Mouse (Mus musculus): Measurements from ENCODE around the gene Ivl. TPM values are rescaled to one million over a fixed set of nuclear protein-coding genes. Genes with fewer than 3 reads are reported as not detected.

The Ivl gene
- total RNA-seq (2015; ENCODE audit: low replicate concordance) (1.0 TPM in 1 of 2 replicates, not detected in the other), total RNA-seq (2017; ENCODE audit: low replicate concordance) (0.56 TPM in 1 of 2 replicates, not detected in the other)

- ATAC-seq (replicated peaks; ENCODE audit: low FRiP score, poor library complexity, severe bottlenecking), result no peak
Observed at GRCm38 (mm10) chr3:92573449-92574041, at the start of gene Ivl. TSS of gene Ivl (minus strand) at chr3:92573735.

DNA sequence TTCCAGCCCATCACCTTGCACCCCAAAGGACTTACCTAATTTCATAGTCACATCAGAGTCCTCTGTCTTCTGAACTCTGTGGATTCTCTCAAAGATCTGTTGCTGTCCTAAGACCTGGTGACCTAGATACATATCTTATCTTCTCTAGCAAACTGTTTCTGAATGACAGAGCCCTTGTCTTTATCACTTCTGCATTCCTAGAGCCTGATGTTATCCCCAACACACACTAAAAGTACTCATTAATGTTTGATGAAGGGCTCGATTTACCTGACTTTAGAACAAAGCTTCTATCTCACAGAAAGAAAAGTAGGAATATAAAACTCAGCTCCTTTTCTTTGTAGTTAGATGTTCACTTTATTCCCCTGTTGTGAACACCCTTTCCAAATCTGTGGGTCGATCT, 48.0 kb upstream of the Ivl start, which contains the start of gene Lce6a:
Lce6a (minus strand) TSS at position 101 of the 400 bp plus-strand sequence.
- no peak for ATAC-seq (replicated peaks; ENCODE audit: low FRiP score, poor library complexity, severe bottlenecking)

GRCm38 (mm10) chr3:92609804-92610203, 36.3 kb upstream of the Ivl start:
- no peak for ATAC-seq (replicated peaks; ENCODE audit: low FRiP score, poor library complexity, severe bottlenecking)

DNA sequence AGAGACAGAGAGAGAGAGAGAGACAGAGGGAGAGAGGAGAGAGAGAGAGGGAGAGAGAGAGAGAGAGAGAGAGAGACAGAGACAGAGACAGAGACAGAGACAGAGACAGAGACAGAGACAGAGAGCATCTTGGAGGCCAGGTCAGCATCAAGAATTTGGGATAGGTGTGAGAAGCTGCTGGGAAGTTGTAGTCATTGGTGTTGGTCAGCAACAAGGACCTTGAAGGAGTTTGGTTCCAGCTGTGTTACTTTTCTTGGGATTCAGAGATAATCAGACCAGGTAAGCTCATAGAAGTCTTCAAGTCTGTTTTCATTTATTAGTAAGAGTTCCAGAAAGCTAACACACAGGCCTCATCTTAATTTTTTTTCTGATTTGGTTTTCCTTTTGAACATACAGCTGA, 33.9 kb upstream of the Ivl start, which contains the start of gene 2210017I01Rik:
2210017I01Rik (minus strand) TSS at position 101 of the 400 bp plus-strand sequence.
- ATAC-seq (replicated peaks; ENCODE audit: low FRiP score, poor library complexity, severe bottlenecking), result no peak

GRCm38 (mm10) chr3:92602169-92602568, 28.6 kb upstream of the Ivl start:
- no peak for ATAC-seq (replicated peaks; ENCODE audit: low FRiP score, poor library complexity, severe bottlenecking)

- no peak for ATAC-seq (replicated peaks; ENCODE audit: low FRiP score, poor library complexity, severe bottlenecking)
Observed at GRCm38 (mm10) chr3:92600456-92600855, 26.9 kb upstream of the Ivl start.

DNA sequence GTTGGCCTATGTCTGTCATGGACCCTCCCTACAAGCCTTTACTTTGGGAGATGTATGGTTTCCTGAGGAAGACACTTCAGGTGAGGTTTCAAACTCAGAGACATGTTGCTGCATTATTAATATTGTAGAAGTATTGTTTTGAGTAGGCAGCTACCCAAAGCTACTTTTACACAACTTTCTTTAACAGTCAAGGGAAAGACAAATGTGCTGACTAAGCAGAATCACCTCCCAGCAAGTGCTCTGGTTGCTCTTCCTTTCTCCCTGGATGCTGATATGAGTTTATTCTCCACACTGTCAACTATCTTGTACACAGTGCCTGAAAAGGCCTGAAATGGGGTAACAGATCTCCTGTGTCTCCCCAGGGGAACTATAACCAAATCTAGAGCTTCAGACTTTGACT, 26.4 kb upstream of the Ivl start:
- ATAC-seq (replicated peaks; ENCODE audit: low FRiP score, poor library complexity, severe bottlenecking), result no peak

- no peak for ATAC-seq (replicated peaks; ENCODE audit: low FRiP score, poor library complexity, severe bottlenecking)
Observed at GRCm38 (mm10) chr3:92598429-92598828, 24.9 kb upstream of the Ivl start.

GRCm38 (mm10) chr3:92588858-92589257, 15.3 kb upstream of the Ivl start, which contains the start of gene Smcp:
TSS of gene Smcp (minus strand) at chr3:92588997.
- ATAC-seq (replicated peaks; ENCODE audit: low FRiP score, poor library complexity, severe bottlenecking), result no peak

GRCm38 (mm10) chr3:92587190-92587589, 13.7 kb upstream of the Ivl start:
- ATAC-seq (replicated peaks; ENCODE audit: low FRiP score, poor library complexity, severe bottlenecking), result no peak

DNA sequence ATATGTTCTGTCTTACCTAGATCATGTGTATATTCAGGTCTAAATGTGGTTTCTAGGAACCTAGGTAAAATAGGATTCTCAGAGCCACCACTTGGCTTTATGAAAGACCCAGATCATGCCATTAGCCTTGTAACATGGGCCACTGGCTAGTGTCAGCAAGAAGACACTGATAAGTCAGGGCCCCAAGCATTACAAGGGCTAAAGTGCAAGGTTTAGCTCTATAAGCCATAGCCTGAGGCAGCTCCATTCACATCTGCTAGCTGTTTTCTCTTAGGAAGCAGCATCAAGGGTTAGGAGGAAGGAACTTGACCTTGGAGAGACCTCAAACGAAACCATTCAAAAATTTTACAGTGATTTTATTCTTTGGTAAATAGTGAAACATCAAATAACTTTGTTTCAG, 11.5 kb upstream of the Ivl start:
- ATAC-seq (replicated peaks; ENCODE audit: low FRiP score, poor library complexity, severe bottlenecking), result no peak

DNA sequence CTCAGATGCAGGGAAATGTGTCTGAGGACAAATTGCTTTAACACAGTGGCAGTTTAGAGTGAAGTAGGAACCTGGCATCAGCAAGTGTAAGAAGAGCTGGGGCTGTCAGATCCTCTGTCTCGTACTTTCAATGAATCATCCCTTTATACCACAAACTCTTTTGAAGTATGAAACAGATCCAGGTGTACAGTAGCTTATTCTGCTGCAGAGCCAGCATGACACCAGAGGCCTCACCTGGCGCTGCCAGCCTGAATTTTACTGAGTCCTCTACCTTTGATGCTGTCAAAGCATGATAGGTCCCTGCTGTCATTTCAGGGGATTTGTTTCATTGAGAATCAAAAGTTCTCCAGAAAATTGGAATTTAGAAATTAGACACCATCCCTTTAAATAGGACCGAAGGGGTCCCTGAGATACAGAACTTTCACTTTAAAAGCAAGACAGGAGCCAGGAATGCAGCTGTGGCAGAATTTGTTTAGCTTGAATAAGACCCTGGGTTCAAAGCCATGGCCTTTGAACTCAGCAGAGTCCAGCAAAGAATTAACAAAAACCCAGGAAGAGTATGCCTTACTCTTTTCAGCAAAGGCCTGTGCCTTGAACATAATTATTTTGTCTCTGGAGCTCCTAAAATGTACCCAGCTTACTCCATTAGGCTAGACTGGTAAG, 9.8 kb upstream of the Ivl start:
- no peak for ATAC-seq (replicated peaks; ENCODE audit: low FRiP score, poor library complexity, severe bottlenecking)

DNA sequence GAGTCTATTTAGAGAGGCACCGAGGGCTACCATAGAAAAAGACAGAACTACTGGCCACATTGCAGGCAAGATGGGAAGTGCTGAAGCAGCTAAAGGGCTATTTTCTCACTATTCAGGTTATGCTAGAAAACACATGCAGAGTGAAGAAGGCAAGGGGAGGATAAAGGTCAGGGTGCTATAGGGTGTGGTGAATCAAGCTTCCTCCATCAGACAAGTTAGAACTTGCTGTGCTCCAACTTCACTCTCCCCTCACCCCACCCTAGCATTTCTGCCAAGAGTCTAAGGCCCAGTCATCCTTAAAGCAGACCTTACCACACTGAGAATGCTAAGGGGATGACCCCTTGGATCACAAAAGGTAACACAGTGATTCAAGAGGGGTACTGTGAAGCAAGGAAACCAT, 6.0 kb upstream of the Ivl start:
- ATAC-seq (replicated peaks; ENCODE audit: low FRiP score, poor library complexity, severe bottlenecking), result no peak

GRCm38 (mm10) chr3:92578652-92579413, 5.3 kb upstream of the Ivl start:
- ATAC-seq (replicated peaks; ENCODE audit: low FRiP score, poor library complexity, severe bottlenecking), result no peak

GRCm38 (mm10) chr3:92572514-92573155, 900 bp downstream of the Ivl start:
- no peak for ATAC-seq (replicated peaks; ENCODE audit: low FRiP score, poor library complexity, severe bottlenecking)

GRCm38 (mm10) chr3:92568752-92569151, 4.8 kb downstream of the Ivl start:
- ATAC-seq (replicated peaks; ENCODE audit: low FRiP score, poor library complexity, severe bottlenecking), result no peak

GRCm38 (mm10) chr3:92565418-92565817, 8.1 kb downstream of the Ivl start:
- no peak for ATAC-seq (replicated peaks; ENCODE audit: low FRiP score, poor library complexity, severe bottlenecking)

DNA sequence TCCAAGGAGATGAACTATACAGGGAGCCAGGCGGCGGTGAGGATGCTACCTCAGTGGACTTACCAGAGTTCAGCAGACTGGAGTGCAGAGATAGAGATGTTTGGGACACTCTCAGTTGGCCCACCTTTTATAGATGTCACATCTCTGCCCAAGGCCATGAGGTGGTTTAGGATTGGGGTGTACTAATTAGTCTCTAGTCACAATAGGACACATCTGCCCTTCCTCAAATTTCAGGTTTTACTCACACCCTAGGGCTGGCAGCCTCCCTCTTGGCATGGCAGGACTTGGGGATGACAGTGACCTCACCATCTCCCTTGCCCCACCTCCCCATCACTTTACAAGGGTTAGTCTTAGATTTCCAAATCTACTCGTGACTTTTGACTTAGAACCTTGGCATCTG, 39.1 kb downstream of the Ivl start, which contains the start of gene 2310046K23Rik:
2310046K23Rik (minus strand) TSS at position 101 of the 400 bp plus-strand sequence.
- no peak for ATAC-seq (replicated peaks; ENCODE audit: low FRiP score, poor library complexity, severe bottlenecking)
